Mouse (Mus musculus): ENCODE results near the gene Pomgnt1.
A peak's percentile ranks its signal among the peaks of the same experiment; 100 is the strongest.

The Pomgnt1 gene

DNA sequence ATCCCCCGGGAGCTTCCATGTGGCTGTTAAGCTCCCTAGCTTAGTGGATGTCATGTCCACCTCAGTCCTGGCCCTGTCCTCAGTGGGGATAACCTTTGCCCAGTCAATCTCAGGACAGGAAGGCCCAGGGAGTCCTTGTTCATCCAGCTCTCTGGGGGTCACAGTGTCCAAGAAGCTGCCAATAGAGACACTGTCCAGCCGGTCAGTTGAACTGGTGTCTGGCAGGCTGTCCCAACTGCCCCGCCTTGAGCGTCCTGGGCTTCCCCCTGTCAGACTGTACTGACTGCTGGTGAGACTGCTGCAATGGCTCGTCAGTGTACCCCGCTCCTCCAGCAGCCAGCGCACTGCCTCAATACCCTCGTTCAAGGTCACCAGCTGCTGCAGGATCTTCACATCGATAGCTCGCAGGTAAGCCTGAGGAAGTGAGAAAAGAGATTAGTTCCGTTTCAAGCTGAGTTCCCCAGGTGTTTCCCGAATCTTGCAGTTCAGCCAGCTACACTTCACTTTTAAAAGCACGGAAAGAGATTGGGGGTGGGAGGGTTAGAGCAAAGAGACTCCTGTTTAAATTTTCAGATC, 13.9 kb downstream of the Pomgnt1 start:
- peak in 1 of 2 experiments; percentile 23 for DNase-seq (ENCODE audit: low spot score in 2 of 2)

DNA sequence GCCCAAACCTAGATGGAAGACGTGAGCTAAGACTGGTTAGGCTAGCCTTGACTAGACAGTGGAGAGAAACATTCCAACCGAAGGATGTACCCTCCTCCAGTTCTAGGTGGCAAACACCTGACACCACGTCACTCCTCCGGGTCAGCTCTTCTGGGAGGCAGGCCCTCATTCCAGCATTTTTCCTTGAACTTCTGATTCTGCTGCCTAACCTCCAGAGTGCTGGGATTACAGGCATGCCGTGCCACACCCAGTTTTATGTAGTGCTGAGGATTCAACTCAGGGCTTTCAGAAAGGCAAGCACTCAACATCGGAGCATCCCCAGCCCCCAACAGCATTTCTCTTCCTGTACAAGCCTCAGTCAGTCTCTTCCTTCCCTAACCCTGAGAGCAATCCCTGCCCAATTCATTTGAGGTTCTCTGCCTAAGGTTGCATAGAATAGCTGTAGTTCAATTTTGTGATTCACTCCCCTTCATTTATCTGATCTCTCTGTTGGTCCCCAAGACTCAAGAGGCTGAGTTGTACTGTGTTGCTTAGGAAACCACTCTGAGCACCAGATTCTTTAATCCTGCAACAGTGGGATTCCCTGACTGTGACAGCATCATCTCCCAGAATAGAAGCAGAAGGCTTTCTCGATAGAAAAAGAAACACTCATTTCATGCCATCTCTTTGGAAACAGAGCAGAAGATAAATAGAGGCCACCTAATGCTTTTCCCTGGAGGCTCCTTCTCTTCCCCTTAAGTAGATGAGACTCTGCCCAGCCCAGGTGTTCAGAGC, 17.3 kb downstream of the Pomgnt1 start:
- no peak for DNase-seq (ENCODE audit: low spot score in 2 of 2)

- DNase-seq (ENCODE audit: low spot score in 2 of 2) = no peak
Measured at GRCm38 (mm10) chr4:116141736-116142135, 18.1 kb downstream of the Pomgnt1 start.

GRCm38 (mm10) chr4:116142269-116142668, 18.6 kb downstream of the Pomgnt1 start:
- DNase-seq (ENCODE audit: low spot score in 2 of 2) = no peak

GRCm38 (mm10) chr4:116143317-116143811, 19.7 kb downstream of the Pomgnt1 start:
- no peak for DNase-seq (ENCODE audit: low spot score in 2 of 2)

DNA sequence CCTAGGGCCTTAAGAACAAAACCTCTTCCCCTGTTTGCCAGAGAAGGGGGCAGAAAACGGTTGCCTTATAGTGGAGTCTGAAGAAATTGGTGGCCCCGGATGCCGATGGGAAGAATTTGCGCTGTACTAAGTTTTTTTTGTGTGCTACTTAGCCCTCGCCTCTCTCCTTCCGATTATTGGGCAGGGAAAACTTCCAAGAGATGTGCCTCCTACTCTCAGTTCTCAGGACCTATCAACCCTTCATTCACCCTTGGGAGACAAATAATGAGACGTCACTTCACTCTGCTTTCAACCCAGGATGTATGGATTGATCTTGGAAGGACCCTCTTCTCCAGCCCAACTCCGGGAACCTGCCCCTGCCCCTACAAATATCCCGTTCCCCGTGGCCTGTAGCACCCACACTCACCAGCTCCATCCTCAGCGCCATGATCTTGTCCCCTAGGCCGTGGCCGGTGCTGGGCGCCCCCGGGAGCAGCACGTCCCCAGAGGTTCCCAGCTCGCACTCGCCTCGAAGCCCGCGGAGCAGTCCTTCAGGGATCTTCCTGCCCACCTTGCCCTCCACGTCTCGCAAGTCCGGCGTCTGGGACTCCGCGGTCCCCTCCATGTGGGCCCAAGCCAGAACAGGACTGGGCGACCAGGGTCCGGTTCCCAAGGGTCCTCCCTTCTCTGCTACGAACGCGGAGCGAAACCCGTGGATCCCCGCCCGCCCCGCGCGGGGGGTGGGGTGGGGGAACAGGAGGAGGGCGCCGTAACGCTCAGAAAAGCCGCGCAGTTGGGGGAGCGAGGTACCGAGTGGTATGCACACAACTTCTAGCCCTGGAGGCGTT, 20.5 kb downstream of the Pomgnt1 start:
- DNase-seq (ENCODE audit: low spot score in 2 of 2) = peak in 1 of 2 experiments; percentile 32

- no peak for DNase-seq (ENCODE audit: low spot score in 2 of 2)
Measured at GRCm38 (mm10) chr4:116149812-116150155, 26.1 kb downstream of the Pomgnt1 start.

GRCm38 (mm10) chr4:116150156-116150861, 26.7 kb downstream of the Pomgnt1 start:
- DNase-seq (ENCODE audit: low spot score in 2 of 2) = peak; percentile 19 to 34

- DNase-seq (ENCODE audit: low spot score in 2 of 2) = no peak
Measured at GRCm38 (mm10) chr4:116150862-116151221, 27.2 kb downstream of the Pomgnt1 start.

DNA sequence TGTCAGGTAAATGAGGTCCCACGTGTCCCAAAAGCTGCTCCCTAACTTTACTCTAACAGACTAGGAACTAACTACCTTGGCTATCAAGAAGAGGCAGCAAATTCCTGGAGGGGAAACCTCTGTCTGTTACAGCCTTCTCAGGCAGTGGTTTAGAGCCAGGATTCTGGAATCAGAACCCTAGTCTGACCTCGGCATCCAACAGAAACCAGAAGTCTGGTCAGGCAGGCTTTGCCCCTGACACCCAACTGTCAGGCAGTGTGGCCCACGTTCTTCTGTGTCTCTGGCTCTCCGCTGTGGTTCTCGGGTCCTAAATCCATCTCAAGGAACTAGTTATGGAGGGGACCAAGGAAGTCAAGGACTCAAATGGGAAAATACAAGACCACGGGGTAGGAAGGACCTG, 27.6 kb downstream of the Pomgnt1 start, which contains the start of gene Lurap1:
TSS of gene Lurap1 (minus strand) at position 101 of the 400 bp plus-strand sequence.
- DNase-seq (ENCODE audit: low spot score in 2 of 2) = no peak

GRCm38 (mm10) chr4:116152702-116153101, 29.1 kb downstream of the Pomgnt1 start:
- DNase-seq (ENCODE audit: low spot score in 2 of 2) = no peak

- no peak for DNase-seq (ENCODE audit: low spot score in 2 of 2)
Measured at GRCm38 (mm10) chr4:116157882-116158281, 34.2 kb downstream of the Pomgnt1 start.

GRCm38 (mm10) chr4:116159912-116160311, 36.3 kb downstream of the Pomgnt1 start:
- DNase-seq (ENCODE audit: low spot score in 2 of 2) = no peak

DNA sequence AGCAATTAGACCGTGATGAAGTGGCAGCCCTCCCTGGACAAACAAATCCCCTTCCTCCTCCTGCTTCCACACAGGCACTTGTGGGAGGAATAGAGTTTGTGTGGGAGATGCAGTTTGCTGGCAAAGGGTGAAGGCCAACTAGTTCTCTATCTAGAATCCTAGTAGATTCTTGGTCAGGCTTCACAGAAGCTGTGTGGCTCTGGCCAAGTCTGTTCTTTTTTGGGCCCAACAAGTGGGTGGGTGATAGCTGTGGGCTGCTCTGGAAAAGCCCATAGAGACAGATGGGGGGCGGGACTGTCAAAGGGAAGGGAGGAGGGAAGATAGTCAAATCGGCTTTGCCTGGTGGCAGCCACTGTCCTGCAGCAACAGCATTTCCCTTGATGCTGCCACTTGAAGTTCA, 37.1 kb downstream of the Pomgnt1 start:
- DNase-seq (ENCODE audit: low spot score in 2 of 2) = no peak

GRCm38 (mm10) chr4:116162142-116162541, 38.5 kb downstream of the Pomgnt1 start:
- no peak for DNase-seq (ENCODE audit: low spot score in 2 of 2)

DNA sequence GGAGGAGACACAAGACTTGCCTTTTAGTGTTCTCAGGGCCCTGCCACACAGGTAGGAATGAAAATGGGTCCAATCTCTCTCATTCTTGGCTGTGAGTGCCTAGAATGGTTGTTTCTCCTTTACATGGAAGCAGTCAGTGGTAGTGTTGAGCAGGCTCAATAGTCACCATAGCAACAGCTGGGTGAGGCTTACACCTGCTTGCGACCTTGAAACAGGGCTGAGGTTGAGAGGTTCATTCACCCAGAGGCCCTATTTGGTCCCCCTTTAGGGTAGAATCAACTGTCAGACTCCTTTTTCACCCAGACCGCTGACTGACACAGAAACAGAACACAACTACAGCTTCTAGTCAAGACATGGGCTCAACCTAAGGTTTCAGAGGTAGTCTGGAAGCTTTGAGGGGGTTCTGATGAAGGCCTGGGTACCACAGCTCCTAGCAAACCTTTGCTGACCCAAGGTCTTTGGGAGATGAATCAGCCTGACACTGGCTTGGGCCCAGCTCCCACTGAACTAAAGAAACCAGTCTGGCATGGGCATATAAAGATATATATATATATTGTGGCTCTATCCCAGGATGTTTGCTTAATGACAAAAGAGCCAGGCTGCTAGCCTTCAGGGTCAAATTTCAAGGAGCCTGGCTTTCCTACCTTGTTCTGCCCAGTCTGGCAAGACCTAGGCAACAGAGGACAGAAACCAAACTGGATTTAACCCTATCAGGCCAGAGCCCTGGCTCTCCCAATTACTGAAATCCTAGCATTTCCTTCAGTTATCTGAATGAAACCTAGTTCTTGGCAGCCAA, 41.3 kb downstream of the Pomgnt1 start:
- DNase-seq (ENCODE audit: low spot score in 2 of 2) = no peak

GRCm38 (mm10) chr4:116165708-116166407, 42.2 kb downstream of the Pomgnt1 start:
- DNase-seq (ENCODE audit: low spot score in 2 of 2) = no peak

GRCm38 (mm10) chr4:116167404-116167803, 43.8 kb downstream of the Pomgnt1 start, which contains the start of gene Tspan1:
Tspan1 (minus strand) TSS chr4:116167601.
- peak in 1 of 2 experiments; percentile 12 for DNase-seq (ENCODE audit: low spot score in 2 of 2)

GRCm38 (mm10) chr4:116168617-116169352, 45.1 kb downstream of the Pomgnt1 start:
- DNase-seq (ENCODE audit: low spot score in 2 of 2) = peak; percentile 50 to 64

DNA sequence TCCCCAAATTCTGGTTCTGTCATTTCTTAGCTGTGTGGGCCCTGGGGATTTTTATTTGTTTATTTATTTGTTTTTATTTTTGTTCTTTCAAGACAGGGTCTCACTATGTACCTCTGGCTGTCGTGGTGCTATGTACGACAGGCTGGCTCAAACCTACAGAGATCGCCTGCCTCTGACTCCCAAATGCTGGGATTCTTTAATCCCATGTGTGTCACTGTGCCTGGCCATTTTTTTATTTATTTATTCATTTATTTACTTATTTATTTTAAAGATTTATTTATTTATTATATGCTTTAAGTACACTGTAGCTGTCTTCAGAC, 45.7 kb downstream of the Pomgnt1 start:
- no peak for DNase-seq (ENCODE audit: low spot score in 2 of 2)

Measured in natural killer cell, adult 2 months (primary cell).